Mouse (Mus musculus) heart, adult 2 months (tissue): ENCODE results near the gene Angptl1.

Source experiments
- CTCF ChIP-seq: fragments of 200-600 bp; IDR thresholded peaks from 2 replicates; pipeline ENCODE4 v1.8.1; 2022; ENCODE audit warnings: antibody characterized with exemption, mild to moderate bottlenecking, moderate library complexity
- EP300 ChIP-seq: fragments of 200-500 bp; IDR thresholded peaks from 2 replicates; pipeline ENCODE4 v1.6.1; 2011; ENCODE audit warnings: low read depth, low read length, control low read depth; ENCODE audit not compliant: insufficient read depth
- POLR2A ChIP-seq: fragments of 200-500 bp; IDR thresholded peaks from 2 replicates; pipeline ENCODE4 v1.6.1; 2011; ENCODE audit warnings: mild to moderate bottlenecking, low read depth, low read length, control low read depth; ENCODE audit not compliant: insufficient read depth

GRCm38 (mm10) chr1:156885879-156886278, 47.5 kb downstream of the Angptl1 start:
- TF ChIP-seq CTCF (peak; percentile 54), EP300 (no peak), POLR2A (no peak)
